Mouse (Mus musculus): ENCODE measurements at regions not wholly inside any gene's neighbourhood (a gene's known extent, or its start where the extent isn't known, plus 50 kb on each side); places are given as distances from the start of the nearest gene placed in this dataset.

- Histone ChIP-seq H3K4me2 (replicated peaks; ENCODE audit: low read depth, low read length) (no peak overlapping the region), H3K9me3 (ENCODE audit: control insufficient read depth, low read depth, low read length) (no peaks in the 10 kb centered on the region), H3K36me3 (ENCODE audit: control insufficient read depth, insufficient read depth, low read length) (no peaks in the 10 kb centered on the region), H3K9ac (replicated peaks; ENCODE audit: low read depth, low read length) (no peak overlapping the region), H3K27me3 (ENCODE audit: control insufficient read depth, insufficient read depth, low read length) (no peaks in the 10 kb centered on the region), H3K4me1 (ENCODE audit: control insufficient read depth, insufficient read depth, low read length) (no peaks in the 10 kb centered on the region), H3K4me3 (ENCODE audit: low read depth, low read length) (no peak overlapping the region), H3K27ac (ENCODE audit: low read length) (no peak overlapping the region)
- WGBS, result 81% methylated on average over 9 of the region's 9 CpGs
- no peak for ATAC-seq (ENCODE audit: insufficient number of reproducible peaks, insufficient read depth, low FRiP score, low read depth)
Observed at GRCm38 (mm10) chr6:135591085-135591484, 228.7 kb downstream of the Emp1 start.

GRCm38 (mm10) chr6:135596358-135596757 is 234.0 kb downstream of the Emp1 start:
- Histone ChIP-seq H3K27ac (ENCODE audit: low read length) (no peak overlapping the region), H3K36me3 (ENCODE audit: control insufficient read depth, insufficient read depth, low read length) (no peaks in the 10 kb centered on the region), H3K4me1 (ENCODE audit: control insufficient read depth, insufficient read depth, low read length) (no peaks in the 10 kb centered on the region), H3K9ac (replicated peaks; ENCODE audit: low read depth, low read length) (no peak overlapping the region), H3K4me3 (ENCODE audit: low read depth, low read length) (no peak overlapping the region), H3K4me2 (replicated peaks; ENCODE audit: low read depth, low read length) (no peak overlapping the region), H3K9me3 (ENCODE audit: control insufficient read depth, low read depth, low read length) (no peaks in the 10 kb centered on the region), H3K27me3 (ENCODE audit: control insufficient read depth, insufficient read depth, low read length) (no peaks in the 10 kb centered on the region)
- no peak for ATAC-seq (ENCODE audit: insufficient number of reproducible peaks, insufficient read depth, low FRiP score, low read depth)
- 88% methylated on average over 4 of the region's 4 CpGs for whole genome bisulfite sequencing

- WGBS, result 61% methylated on average over 3 of the region's 3 CpGs
- H3K9me3 ChIP-seq (ENCODE audit: control insufficient read depth, low read depth, low read length), result no peaks in the 10 kb centered on the region
- no peaks in the 10 kb centered on the region for H3K4me1 ChIP-seq (ENCODE audit: control insufficient read depth, insufficient read depth, low read length)
- no peak overlapping the region for H3K4me3 ChIP-seq (ENCODE audit: low read depth, low read length)
- ATAC-seq (ENCODE audit: insufficient number of reproducible peaks, insufficient read depth, low FRiP score, low read depth), result no peak
- no peak overlapping the region for H3K27ac ChIP-seq (ENCODE audit: low read length)
- no peak overlapping the region for H3K4me2 ChIP-seq (replicated peaks; ENCODE audit: low read depth, low read length)
- no peaks in the 10 kb centered on the region for H3K27me3 ChIP-seq (ENCODE audit: control insufficient read depth, insufficient read depth, low read length)
- no peak overlapping the region for H3K9ac ChIP-seq (replicated peaks; ENCODE audit: low read depth, low read length)
- no peaks in the 10 kb centered on the region for H3K36me3 ChIP-seq (ENCODE audit: control insufficient read depth, insufficient read depth, low read length)
Observed at GRCm38 (mm10) chr6:135610504-135611096, 248.3 kb downstream of the Emp1 start.

- 52% methylated on average over 4 of the region's 4 CpGs for WGBS
- H3K9me3 ChIP-seq (ENCODE audit: control insufficient read depth, low read depth, low read length), result no peaks in the 10 kb centered on the region
Observed at GRCm38 (mm10) chr6:135627928-135628327, 265.6 kb downstream of the Emp1 start.

GRCm38 (mm10) chr6:135629236-135629635 is 266.9 kb downstream of the Emp1 start:
- Histone ChIP-seq H3K9me3 (ENCODE audit: control insufficient read depth, low read depth, low read length) (no peaks in the 10 kb centered on the region), H3K27ac (ENCODE audit: low read length) (no peak overlapping the region), H3K27me3 (ENCODE audit: control insufficient read depth, insufficient read depth, low read length) (no peaks in the 10 kb centered on the region), H3K4me1 (ENCODE audit: control insufficient read depth, insufficient read depth, low read length) (no peaks in the 10 kb centered on the region), H3K36me3 (ENCODE audit: control insufficient read depth, insufficient read depth, low read length) (no peaks in the 10 kb centered on the region), H3K4me3 (ENCODE audit: low read depth, low read length) (no peak overlapping the region), H3K4me2 (replicated peaks; ENCODE audit: low read depth, low read length) (no peak overlapping the region), H3K9ac (replicated peaks; ENCODE audit: low read depth, low read length) (no peak overlapping the region)
- no peak for ATAC-seq (ENCODE audit: insufficient number of reproducible peaks, insufficient read depth, low FRiP score, low read depth)
- WGBS, result 75% methylated on average over 3 of the region's 3 CpGs

More at GRCm38 (mm10) chr6:135627928-135628327, 265.6 kb downstream of the Emp1 start:
- H3K27ac ChIP-seq (ENCODE audit: low read length), result no peak overlapping the region
- H3K27me3 ChIP-seq (ENCODE audit: control insufficient read depth, insufficient read depth, low read length), result no peaks in the 10 kb centered on the region
- H3K4me2 ChIP-seq (replicated peaks; ENCODE audit: low read depth, low read length), result no peak overlapping the region
- H3K4me1 ChIP-seq (ENCODE audit: control insufficient read depth, insufficient read depth, low read length), result no peaks in the 10 kb centered on the region
- no peaks in the 10 kb centered on the region for H3K36me3 ChIP-seq (ENCODE audit: control insufficient read depth, insufficient read depth, low read length)
- no peak for ATAC-seq (ENCODE audit: insufficient number of reproducible peaks, insufficient read depth, low FRiP score, low read depth)
- no peak overlapping the region for H3K9ac ChIP-seq (replicated peaks; ENCODE audit: low read depth, low read length)
- H3K4me3 ChIP-seq (ENCODE audit: low read depth, low read length), result no peak overlapping the region

GRCm38 (mm10) chr6:135632671-135633070 is 270.3 kb downstream of the Emp1 start:
- Histone ChIP-seq H3K4me1 (ENCODE audit: control insufficient read depth, insufficient read depth, low read length) (no peaks in the 10 kb centered on the region), H3K9me3 (ENCODE audit: control insufficient read depth, low read depth, low read length) (no peaks in the 10 kb centered on the region), H3K27ac (ENCODE audit: low read length) (no peak overlapping the region), H3K27me3 (ENCODE audit: control insufficient read depth, insufficient read depth, low read length) (no peaks in the 10 kb centered on the region), H3K4me3 (ENCODE audit: low read depth, low read length) (no peak overlapping the region), H3K36me3 (ENCODE audit: control insufficient read depth, insufficient read depth, low read length) (no peaks in the 10 kb centered on the region), H3K4me2 (replicated peaks; ENCODE audit: low read depth, low read length) (no peak overlapping the region), H3K9ac (replicated peaks; ENCODE audit: low read depth, low read length) (no peak overlapping the region)
- 82% methylated on average over 5 of the region's 5 CpGs for WGBS
- ATAC-seq (ENCODE audit: insufficient number of reproducible peaks, insufficient read depth, low FRiP score, low read depth), result no peak

GRCm38 (mm10) chr6:135636648-135637047 is 274.3 kb downstream of the Emp1 start:
- WGBS, result 74% methylated on average over 8 of the region's 8 CpGs
- no peaks in the 10 kb centered on the region for H3K27me3 ChIP-seq (ENCODE audit: control insufficient read depth, insufficient read depth, low read length)
- no peak overlapping the region for H3K4me3 ChIP-seq (ENCODE audit: low read depth, low read length)
- H3K9me3 ChIP-seq (ENCODE audit: control insufficient read depth, low read depth, low read length), result no peaks in the 10 kb centered on the region
- no peak overlapping the region for H3K9ac ChIP-seq (replicated peaks; ENCODE audit: low read depth, low read length)
- no peak overlapping the region for H3K27ac ChIP-seq (ENCODE audit: low read length)
- ATAC-seq (ENCODE audit: insufficient number of reproducible peaks, insufficient read depth, low FRiP score, low read depth), result no peak
- no peaks in the 10 kb centered on the region for H3K4me1 ChIP-seq (ENCODE audit: control insufficient read depth, insufficient read depth, low read length)
- no peaks in the 10 kb centered on the region for H3K36me3 ChIP-seq (ENCODE audit: control insufficient read depth, insufficient read depth, low read length)
- H3K4me2 ChIP-seq (replicated peaks; ENCODE audit: low read depth, low read length), result no peak overlapping the region

- WGBS, result 79% methylated on average over 5 of the region's 5 CpGs
- no peaks in the 10 kb centered on the region for H3K27me3 ChIP-seq (ENCODE audit: control insufficient read depth, insufficient read depth, low read length)
Observed at GRCm38 (mm10) chr6:135642711-135643110, 280.4 kb downstream of the Emp1 start.

GRCm38 (mm10) chr6:135646177-135646576 is 283.8 kb downstream of the Emp1 start:
- Histone ChIP-seq H3K27me3 (ENCODE audit: control insufficient read depth, insufficient read depth, low read length) (no peaks in the 10 kb centered on the region), H3K9me3 (ENCODE audit: control insufficient read depth, low read depth, low read length) (no peaks in the 10 kb centered on the region), H3K36me3 (ENCODE audit: control insufficient read depth, insufficient read depth, low read length) (no peaks in the 10 kb centered on the region), H3K4me1 (ENCODE audit: control insufficient read depth, insufficient read depth, low read length) (no peaks in the 10 kb centered on the region), H3K9ac (replicated peaks; ENCODE audit: low read depth, low read length) (no peak overlapping the region), H3K27ac (ENCODE audit: low read length) (no peak overlapping the region), H3K4me3 (ENCODE audit: low read depth, low read length) (no peak overlapping the region), H3K4me2 (replicated peaks; ENCODE audit: low read depth, low read length) (no peak overlapping the region)
- 71% methylated on average over 1 of the region's 1 CpGs for WGBS
- ATAC-seq (ENCODE audit: insufficient number of reproducible peaks, insufficient read depth, low FRiP score, low read depth), result no peak

More at GRCm38 (mm10) chr6:135642711-135643110, 280.4 kb downstream of the Emp1 start:
- H3K9ac ChIP-seq (replicated peaks; ENCODE audit: low read depth, low read length), result no peak overlapping the region
- no peak overlapping the region for H3K4me2 ChIP-seq (replicated peaks; ENCODE audit: low read depth, low read length)
- H3K9me3 ChIP-seq (ENCODE audit: control insufficient read depth, low read depth, low read length), result no peaks in the 10 kb centered on the region
- ATAC-seq (ENCODE audit: insufficient number of reproducible peaks, insufficient read depth, low FRiP score, low read depth), result no peak
- H3K36me3 ChIP-seq (ENCODE audit: control insufficient read depth, insufficient read depth, low read length), result no peaks in the 10 kb centered on the region
- H3K4me3 ChIP-seq (ENCODE audit: low read depth, low read length), result no peak overlapping the region
- no peaks in the 10 kb centered on the region for H3K4me1 ChIP-seq (ENCODE audit: control insufficient read depth, insufficient read depth, low read length)
- no peak overlapping the region for H3K27ac ChIP-seq (ENCODE audit: low read length)

Measured in stomach, embryonic 14.5 days (tissue).